Mouse (Mus musculus) embryonic facial prominence, embryonic 14.5 days (tissue): ENCODE data around the gene Tsr1. TPM values are rescaled to one million over a fixed set of nuclear protein-coding genes. Genes with fewer than 3 reads are reported as not detected.

ENCODE experiments used
- ATAC-seq: fragments of 200-750 bp; cut with Nextera tagmentation; 2 replicates; pipeline ENCODE4 v1.8.0; 2017; ENCODE audit warnings: low read depth, moderate number of reproducible peaks, moderate TSS enrichment
- DNase-seq: peaks from one replicate; pipeline ENCODE4 v3.0.0-alpha.2; 2015; ENCODE audit warnings: low spot score
- H3K27ac ChIP-seq: fragments of 300-500 bp; sonication (generic); replicated peaks from 2 replicates; pipeline ENCODE4 v1.5.1; 2014; ENCODE audit warnings: low read depth, mild to moderate bottlenecking, low read length, moderate library complexity
- H3K27me3 ChIP-seq: fragments of 300-500 bp; sonication (generic); replicated peaks from 2 replicates; pipeline ENCODE4 v1.6.1; 2014; ENCODE audit warnings: low read length; ENCODE audit not compliant: control insufficient read depth, insufficient read depth
- H3K36me3 ChIP-seq: fragments of 300-500 bp; sonication (generic); 2 replicates; pipeline ENCODE4 v1.6.1; 2014; ENCODE audit warnings: low read length, mixed read lengths; ENCODE audit not compliant: control insufficient read depth, insufficient read depth
- H3K4me1 ChIP-seq: fragments of 300-500 bp; sonication (generic); 2 replicates; pipeline ENCODE4 v1.6.1; 2014; ENCODE audit warnings: antibody characterized with exemption, low read length; ENCODE audit not compliant: control insufficient read depth, insufficient read depth
- H3K4me2 ChIP-seq: fragments of 300-500 bp; sonication (generic); 2 replicates; pipeline ENCODE4 v1.6.1; 2014; ENCODE audit warnings: low read depth, mild to moderate bottlenecking, low read length, moderate library complexity, mixed read lengths
- H3K4me3 ChIP-seq: fragments of 300-500 bp; sonication (generic); 2 replicates; pipeline ENCODE4 v1.5.1; 2014; ENCODE audit warnings: low read depth, mild to moderate bottlenecking, low read length
- H3K9ac ChIP-seq: fragments of 300-500 bp; sonication (generic); 2 replicates; pipeline ENCODE4 v1.6.1; 2014; ENCODE audit warnings: low read depth, mild to moderate bottlenecking, low read length, moderate library complexity, mixed read lengths
- H3K9me3 ChIP-seq: fragments of 300-500 bp; sonication (generic); 2 replicates; pipeline ENCODE4 v1.6.1; 2016; ENCODE audit warnings: low read length; ENCODE audit not compliant: control insufficient read depth
- WGBS: fragments of 180-500 bp; shearing (Covaris S2); extraction: QIAGEN DNeasy Blood & Tissue Kit; methylation state at CpG from one replicate; pipeline ENCODE4 v1.1.7; 2014; 5-methylcytosine and 5-hydroxymethylcytosine counted together
- polyA plus RNA-seq: library from polyadenylated mRNA; unstranded; fragments of >200 nt; fragmentation: Nextera tagmentation; extraction: Ambion mirVana; gene quantifications from 2 replicates; pipeline ENCODE4 v1.2.1, GENCODE M21; 2014

The Tsr1 gene
- polyA plus RNA-seq, 1 experiment from 2014 or later: 49.5 TPM

DNA sequence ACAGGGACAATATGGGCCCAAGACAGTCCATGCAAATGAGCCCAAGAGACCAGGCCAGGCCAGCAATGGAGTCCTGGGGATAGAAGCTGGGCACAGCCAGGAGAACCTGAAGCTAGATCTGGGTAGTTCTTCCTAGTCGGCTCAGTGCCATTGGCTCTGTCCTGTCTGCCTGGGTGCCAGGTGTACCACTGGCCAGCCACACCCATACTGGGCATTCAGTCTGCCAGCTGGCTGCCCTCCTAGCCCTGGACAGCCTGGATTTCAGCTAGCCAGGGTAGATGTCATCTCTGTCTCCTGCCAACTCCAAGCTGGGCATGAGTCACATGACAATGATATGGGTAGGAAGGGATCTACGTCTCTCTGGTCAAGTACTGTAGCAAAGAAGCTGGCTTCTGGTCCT is 30.7 kb upstream of the Tsr1 start:
- 96% methylated on average over 2 of the region's 2 CpGs for WGBS
- no peaks in the 10 kb centered on the region for H3K27me3 ChIP-seq
- DNase-seq (no peak), ATAC-seq (no peak)
- no peak overlapping the region for H3K4me3 ChIP-seq
- H3K4me2 ChIP-seq: no peak overlapping the region
- no peak overlapping the region for H3K27ac ChIP-seq
- no peak overlapping the region for H3K9ac ChIP-seq
- H3K4me1 ChIP-seq: no peaks in the 10 kb centered on the region
- H3K9me3 ChIP-seq: no peaks in the 10 kb centered on the region
- H3K36me3 ChIP-seq: no peaks in the 10 kb centered on the region

DNA sequence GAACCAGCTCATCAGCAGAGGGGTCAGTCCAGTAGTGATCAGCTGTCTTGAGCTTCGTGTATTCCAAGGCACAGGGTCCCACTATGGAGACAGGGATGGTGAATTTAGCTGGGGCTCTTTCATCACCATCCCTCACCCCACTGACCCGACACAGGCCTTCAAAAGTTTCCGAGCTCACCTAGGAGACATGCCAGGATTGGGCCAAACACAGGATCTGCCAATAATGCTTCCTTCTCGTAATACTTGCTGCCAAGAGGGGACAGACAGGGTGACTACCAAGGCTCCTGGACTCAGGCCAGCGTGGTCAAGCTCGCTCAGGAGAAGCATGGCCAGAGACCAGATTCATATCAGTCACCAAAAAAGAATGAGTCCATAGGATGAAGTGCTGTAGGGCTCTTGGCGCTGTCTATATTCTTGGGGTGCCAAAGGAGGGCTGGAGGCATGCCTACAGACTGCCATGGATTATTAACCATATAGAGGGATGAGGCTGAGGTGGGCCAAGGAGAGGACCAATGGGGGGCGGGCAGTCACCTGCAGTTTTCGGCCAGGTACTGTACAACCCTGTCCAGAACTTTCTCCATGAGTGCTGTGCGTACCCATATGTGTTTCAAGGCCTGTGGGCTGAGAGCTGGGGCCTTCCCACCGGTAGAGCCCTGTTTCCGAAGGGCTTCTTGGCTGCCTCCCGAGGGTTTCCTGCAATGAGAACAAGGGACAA is 29.7 kb upstream of the Tsr1 start:
- H3K4me2 ChIP-seq: no peak overlapping the region
- H3K27me3 ChIP-seq: no peaks in the 10 kb centered on the region
- H3K9ac ChIP-seq: no peak overlapping the region
- DNase-seq (no peak), ATAC-seq (no peak)
- no peaks in the 10 kb centered on the region for H3K36me3 ChIP-seq
- no peak overlapping the region for H3K4me3 ChIP-seq
- H3K4me1 ChIP-seq: no peaks in the 10 kb centered on the region
- H3K9me3 ChIP-seq: no peaks in the 10 kb centered on the region
- 91% methylated on average over 13 of the region's 13 CpGs for WGBS
- H3K27ac ChIP-seq: no peak overlapping the region

DNA sequence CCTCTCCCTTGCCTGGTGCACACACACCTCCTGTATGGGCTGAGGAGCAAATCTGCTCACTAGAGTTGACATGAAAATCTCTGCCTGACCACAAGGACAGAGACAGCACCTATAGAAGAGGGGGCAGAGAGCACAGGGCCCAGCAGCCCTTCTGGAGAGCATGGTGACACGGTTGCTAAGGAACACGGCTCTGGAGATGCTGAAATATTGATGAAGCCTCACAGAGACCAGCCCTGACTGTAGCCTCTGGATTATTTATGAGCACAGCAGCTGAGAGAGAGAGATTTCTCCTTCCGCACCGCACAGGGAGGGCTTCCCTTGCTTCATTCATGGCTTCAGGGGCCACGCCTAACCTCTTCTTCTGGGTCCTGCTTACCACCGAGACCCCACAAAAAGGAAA is 28.3 kb upstream of the Tsr1 start:
- Histone ChIP-seq H3K4me3 (no peak overlapping the region), H3K4me2 (no peak overlapping the region), H3K36me3 (no peaks in the 10 kb centered on the region), H3K27me3 (no peaks in the 10 kb centered on the region), H3K4me1 (no peaks in the 10 kb centered on the region), H3K27ac (no peak overlapping the region), H3K9ac (no peak overlapping the region), H3K9me3 (no peaks in the 10 kb centered on the region)
- DNase-seq (no peak), ATAC-seq (no peak)
- 88% methylated on average over 6 of the region's 6 CpGs for WGBS

DNA sequence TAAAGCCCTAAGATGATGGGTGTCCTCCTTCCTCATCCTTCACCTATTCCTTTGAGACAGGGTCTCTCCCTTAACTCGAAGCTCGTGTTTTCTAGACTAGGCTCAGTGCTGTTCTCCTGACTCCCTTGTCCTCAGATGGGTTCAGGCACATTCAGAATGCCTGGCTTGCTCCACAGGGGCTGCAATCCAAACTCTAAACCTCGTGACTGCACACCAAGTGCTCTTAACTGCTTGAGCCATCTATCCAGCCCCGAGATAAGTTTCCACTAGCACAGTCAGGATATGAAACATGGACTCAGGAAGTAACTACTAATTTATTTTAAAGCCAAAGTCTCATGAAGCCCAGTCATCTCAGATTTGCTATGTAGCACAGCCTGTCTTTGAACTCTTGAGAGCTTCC is 27.3 kb upstream of the Tsr1 start:
- Histone ChIP-seq H3K27me3 (no peaks in the 10 kb centered on the region), H3K9me3 (no peaks in the 10 kb centered on the region), H3K4me2 (no peak overlapping the region), H3K9ac (no peak overlapping the region), H3K36me3 (no peaks in the 10 kb centered on the region), H3K4me1 (no peaks in the 10 kb centered on the region), H3K27ac (peak overlapping the region; percentile 16), H3K4me3 (no peak overlapping the region)
- DNase-seq: no peak
- WGBS: 59% methylated on average over 4 of the region's 4 CpGs
- ATAC-seq: no peak

DNA sequence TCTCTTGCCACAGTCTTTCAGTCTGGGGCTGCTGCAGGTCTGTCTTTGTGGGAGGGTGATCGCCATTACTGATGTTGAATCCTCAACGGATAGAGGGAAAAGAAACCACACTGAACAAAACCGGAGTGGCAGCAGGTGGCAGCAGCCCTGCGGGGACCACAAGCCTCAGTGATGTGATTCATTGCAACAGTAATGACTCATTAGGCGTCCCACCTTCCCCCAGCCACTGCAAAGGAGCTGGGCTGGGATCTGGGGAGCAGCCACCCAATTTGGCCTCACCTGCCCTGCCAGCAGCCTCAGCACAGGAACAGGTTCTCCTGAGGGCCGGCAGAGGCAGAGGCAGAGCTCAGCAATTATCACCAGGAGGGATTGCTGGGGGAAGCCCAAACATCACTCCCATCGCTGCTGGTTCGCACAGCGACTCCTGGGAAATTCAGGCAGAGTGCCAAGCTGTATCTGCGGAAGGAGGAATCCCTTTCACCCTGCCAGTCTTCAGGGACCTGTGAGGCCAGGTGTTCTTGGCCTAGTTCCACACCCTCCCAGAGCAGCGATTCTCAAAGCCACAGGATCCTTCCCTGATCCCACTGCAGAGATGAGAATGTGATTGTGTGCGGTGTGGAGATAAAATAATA is 26.8 kb upstream of the Tsr1 start:
- Histone ChIP-seq H3K4me2 (no peak overlapping the region), H3K4me3 (no peak overlapping the region), H3K4me1 (no peaks in the 10 kb centered on the region), H3K9ac (no peak overlapping the region; the same call in 1 of the 2 replicates), H3K36me3 (no peaks in the 10 kb centered on the region), H3K27ac (peak overlapping the region; percentile 16), H3K9me3 (no peaks in the 10 kb centered on the region), H3K27me3 (no peaks in the 10 kb centered on the region)
- WGBS: 21% methylated on average over 12 of the region's 12 CpGs
- DNase-seq (peak; percentile 90), ATAC-seq (peak; percentile 76)

DNA sequence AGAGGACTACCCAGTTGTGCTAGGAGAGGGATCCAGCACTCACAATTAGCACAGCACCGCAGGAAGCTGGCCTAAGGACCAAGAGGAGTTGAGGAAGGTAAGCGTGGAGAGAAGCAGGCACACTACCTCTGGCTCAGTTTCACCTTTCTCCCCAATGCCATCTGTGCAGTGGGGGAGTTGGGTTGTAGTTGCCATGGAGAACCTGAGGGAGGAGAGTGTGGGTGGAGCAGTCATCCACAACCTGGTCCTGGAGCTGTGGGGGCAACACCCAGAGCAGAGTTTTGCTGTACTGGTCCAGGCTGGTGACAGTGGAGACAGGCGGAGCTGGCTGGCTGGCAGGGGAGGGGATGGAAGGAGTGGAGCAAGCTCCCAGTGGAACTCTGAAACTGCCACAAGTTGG is 23.2 kb upstream of the Tsr1 start:
- Histone ChIP-seq H3K36me3 (no peaks in the 10 kb centered on the region), H3K4me2 (no peak overlapping the region), H3K27ac (peak overlapping the region; percentile 28; the same call in 1 of the 2 replicates), H3K27me3 (no peaks in the 10 kb centered on the region), H3K9ac (no peak overlapping the region), H3K9me3 (no peaks in the 10 kb centered on the region), H3K4me1 (peaks cover 11% of the 10 kb centered on the region; the same call in 1 of the 2 replicates), H3K4me3 (no peak overlapping the region)
- 52% methylated on average over 2 of the region's 3 CpGs for WGBS
- ATAC-seq: peak; percentile 8; the same call in 1 of the 2 replicates
- DNase-seq: peak; percentile 17

DNA sequence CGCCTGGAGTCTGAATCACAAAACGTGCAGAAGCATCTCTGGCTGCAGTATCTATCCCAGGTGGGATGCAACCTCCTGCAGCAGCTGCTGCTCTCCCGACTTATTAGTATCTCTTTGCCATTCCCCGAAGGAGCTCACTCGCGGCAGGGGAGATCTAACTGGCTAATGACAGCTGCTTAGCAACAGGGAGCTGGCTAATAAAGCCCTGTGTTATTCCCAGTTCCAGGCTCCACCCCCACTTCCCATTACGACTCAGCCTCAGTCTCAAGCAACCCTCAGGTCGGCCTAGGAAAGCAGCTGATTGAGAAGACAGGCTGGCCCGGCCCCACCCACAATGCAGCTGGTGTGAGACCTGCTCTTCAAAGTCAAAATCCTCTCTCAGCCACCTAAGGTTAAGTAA is 21.1 kb upstream of the Tsr1 start:
- under 1% methylated on average over 9 of the region's 9 CpGs for WGBS
- ATAC-seq (peak; percentile 90), DNase-seq (peak; percentile 87)
- peak overlapping the region; percentile 10; the same call in 1 of the 2 replicates for H3K4me2 ChIP-seq
- no peaks in the 10 kb centered on the region for H3K27me3 ChIP-seq
- H3K9ac ChIP-seq: no peak overlapping the region
- H3K4me1 ChIP-seq: peaks cover 11% of the 10 kb centered on the region; the same call in 1 of the 2 replicates
- H3K9me3 ChIP-seq: no peaks in the 10 kb centered on the region
- no peaks in the 10 kb centered on the region for H3K36me3 ChIP-seq
- H3K4me3 ChIP-seq: no peak overlapping the region
- H3K27ac ChIP-seq: no peak overlapping the region; the same call in 1 of the 2 replicates

DNA sequence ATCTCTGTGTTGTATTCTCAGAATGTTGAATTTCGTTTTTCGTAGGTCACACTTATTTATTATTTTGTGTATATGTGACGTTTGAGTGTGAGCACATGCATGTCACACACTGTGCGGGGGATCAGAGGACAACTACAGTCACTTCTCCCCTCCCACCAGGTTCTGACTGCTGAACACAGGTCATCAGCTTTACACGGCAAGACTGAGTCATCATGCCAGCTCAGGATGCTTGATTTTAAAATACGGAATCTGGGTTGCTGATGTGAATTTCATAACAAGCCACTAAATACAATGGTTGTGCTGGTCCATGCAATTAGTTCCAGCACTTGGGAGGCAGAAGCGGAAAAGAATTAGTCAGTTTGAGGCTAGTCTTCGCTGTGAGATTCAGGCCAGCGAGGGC is 16.9 kb upstream of the Tsr1 start:
- H3K4me3 ChIP-seq: no peak overlapping the region
- 84% methylated on average over 9 of the region's 9 CpGs for WGBS
- H3K27me3 ChIP-seq: no peaks in the 10 kb centered on the region
- H3K4me1 ChIP-seq: peaks cover 11% of the 10 kb centered on the region; the same call in 1 of the 2 replicates
- no peak overlapping the region for H3K4me2 ChIP-seq
- DNase-seq (no peak), ATAC-seq (no peak)
- H3K9ac ChIP-seq: no peak overlapping the region
- no peaks in the 10 kb centered on the region; the same call in 1 of the 2 replicates for H3K36me3 ChIP-seq
- H3K27ac ChIP-seq: no peak overlapping the region
- H3K9me3 ChIP-seq: no peaks in the 10 kb centered on the region
